Mouse (Mus musculus) stomach, postnatal 0 days (tissue): ENCODE results near the gene Stoml1.
A peak's percentile ranks its signal among the peaks of the same experiment; 100 is the strongest.

Source experiments
- CTCF ChIP-seq: IDR thresholded peaks from 2 replicates; pipeline ENCODE4 v1.5.1; 2016; ENCODE audit warnings: antibody characterized with exemption, low read depth, mild to moderate bottlenecking, moderate library complexity
- EP300 ChIP-seq: optimal IDR thresholded peaks from 2 replicates; pipeline ENCODE3; 2016; ENCODE audit warnings: antibody characterized with exemption

DNA sequence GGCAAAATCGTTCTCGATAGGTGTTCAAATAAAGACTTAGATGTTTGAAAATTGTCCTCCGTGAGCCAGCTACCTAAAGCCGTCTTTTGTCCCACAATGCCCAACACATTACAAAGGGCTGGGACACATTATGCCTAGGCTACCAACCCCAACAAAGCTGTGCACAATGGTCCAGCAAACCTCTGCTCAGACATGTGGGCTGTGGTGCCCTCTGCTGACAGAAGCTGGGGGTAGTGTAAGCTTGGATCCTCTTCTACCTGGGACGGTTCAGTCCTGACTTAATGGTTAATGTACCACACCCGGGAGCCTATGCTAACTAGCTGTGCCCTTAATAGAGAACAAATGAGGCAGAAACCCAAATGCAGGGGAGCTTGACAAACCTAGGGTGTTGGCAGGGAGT lies 36.6 kb upstream of the Stoml1 start:
- TF ChIP-seq CTCF (peak; percentile 76), EP300 (no peak)
